Mouse (Mus musculus) forebrain, embryonic 11.5 days (tissue): ENCODE results near the gene Camkk1. TPM values are rescaled to one million over a fixed set of nuclear protein-coding genes. Genes with fewer than 3 reads are reported as not detected.

Source experiments
- ATAC-seq: fragments of 200-750 bp; cut with Nextera tagmentation; replicated peaks from 2 replicates; pipeline ENCODE4 v1.8.0; 2017; ENCODE audit warnings: moderate TSS enrichment; ENCODE audit not compliant: low FRiP score
- DNase-seq: peaks from one replicate; pipeline ENCODE4 v3.0.0-alpha.2; 2017; ENCODE audit warnings: low spot score
- H3K27ac ChIP-seq: fragments of 300-500 bp; sonication (generic); 2 replicates; pipeline ENCODE4 v1.5.1; 2014; ENCODE audit warnings: low read depth, low read length
- H3K27me3 ChIP-seq: fragments of 300-500 bp; sonication (generic); 2 replicates; pipeline ENCODE4 v1.6.1; 2014; ENCODE audit warnings: mild to moderate bottlenecking, low read length, mixed read lengths; ENCODE audit not compliant: control insufficient read depth, insufficient read depth
- H3K36me3 ChIP-seq: fragments of 300-500 bp; sonication (generic); 2 replicates; pipeline ENCODE4 v1.6.1; 2014; ENCODE audit warnings: mild to moderate bottlenecking, low read length, moderate library complexity, mixed read lengths; ENCODE audit not compliant: control insufficient read depth, insufficient read depth
- H3K4me1 ChIP-seq: fragments of 300-500 bp; sonication (generic); replicated peaks from 2 replicates; pipeline ENCODE4 v1.6.1; 2014; ENCODE audit warnings: low read length, mixed read lengths; ENCODE audit not compliant: control insufficient read depth, insufficient read depth
- H3K4me2 ChIP-seq: fragments of 300-500 bp; sonication (generic); 2 replicates; pipeline ENCODE4 v1.6.1; 2014; ENCODE audit warnings: low read depth, mild to moderate bottlenecking, low read length, moderate library complexity, mixed read lengths; ENCODE audit not compliant: severe bottlenecking
- H3K4me3 ChIP-seq: fragments of 300-500 bp; sonication (generic); 2 replicates; pipeline ENCODE4 v1.5.1; 2014; ENCODE audit warnings: low read depth, low read length
- H3K9ac ChIP-seq: fragments of 300-500 bp; sonication (generic); 2 replicates; pipeline ENCODE4 v1.6.1; 2014; ENCODE audit warnings: low read length
- H3K9me3 ChIP-seq: fragments of 300-500 bp; sonication (generic); 2 replicates; pipeline ENCODE4 v1.6.1; 2016; ENCODE audit warnings: low read length, mixed read lengths; ENCODE audit not compliant: control insufficient read depth
- WGBS: fragments of 180-500 bp; shearing (Covaris S2); extraction: QIAGEN DNeasy Blood & Tissue Kit; methylation state at CpG from one replicate; pipeline ENCODE4 v1.1.7; 2014; 5-methylcytosine and 5-hydroxymethylcytosine counted together
- polyA plus RNA-seq: library from polyadenylated mRNA; unstranded; fragments of >200 nt; fragmentation: Nextera tagmentation; extraction: Ambion mirVana; gene quantifications from 2 replicates; pipeline ENCODE4 v1.2.1, GENCODE M21; 2014

Gene Camkk1
- polyA plus RNA-seq, 1 experiment from 2014 or later, result 4.7 TPM

- H3K4me1 ChIP-seq, result no peaks in the 10 kb centered on the region
- H3K4me2 ChIP-seq, result no peak overlapping the region
- 67% methylated on average over 11 of the region's 11 CpGs for whole genome bisulfite sequencing
- H3K9me3 ChIP-seq, result no peaks in the 10 kb centered on the region
- H3K9ac ChIP-seq, result no peak overlapping the region
- H3K36me3 ChIP-seq, result no peaks in the 10 kb centered on the region
- no peaks in the 10 kb centered on the region for H3K27me3 ChIP-seq
- H3K27ac ChIP-seq, result no peak overlapping the region
- ATAC-seq (no peak), DNase-seq (peak; percentile 74)
- no peak overlapping the region for H3K4me3 ChIP-seq
These were observed 10.9 kb upstream of the Camkk1 start for GRCm38 (mm10) chr11:73007698-73008481.

GRCm38 (mm10) chr11:73008826-73009225, 10.0 kb upstream of the Camkk1 start:
- Histone ChIP-seq H3K27me3 (no peaks in the 10 kb centered on the region), H3K4me2 (no peak overlapping the region), H3K4me1 (no peaks in the 10 kb centered on the region), H3K4me3 (no peak overlapping the region), H3K9me3 (no peaks in the 10 kb centered on the region), H3K9ac (no peak overlapping the region), H3K36me3 (no peaks in the 10 kb centered on the region), H3K27ac (no peak overlapping the region)
- 63% methylated on average over 2 of the region's 2 CpGs for WGBS
- no peak for ATAC-seq
- no peak for DNase-seq

- 55% methylated on average over 13 of the region's 13 CpGs for WGBS
These were observed 9.1 kb upstream of the Camkk1 start for GRCm38 (mm10) chr11:73009531-73010274.

GRCm38 (mm10) chr11:73013981-73014380, 4.8 kb upstream of the Camkk1 start:
- DNase-seq (no peak), ATAC-seq (no peak)
- Histone ChIP-seq H3K9me3 (no peaks in the 10 kb centered on the region), H3K4me1 (no peaks in the 10 kb centered on the region), H3K9ac (no peak overlapping the region), H3K4me3 (no peak overlapping the region), H3K36me3 (no peaks in the 10 kb centered on the region), H3K27ac (no peak overlapping the region), H3K27me3 (no peaks in the 10 kb centered on the region), H3K4me2 (no peak overlapping the region)
- WGBS, result 82% methylated on average over 5 of the region's 5 CpGs

More at GRCm38 (mm10) chr11:73009531-73010274, 9.1 kb upstream of the Camkk1 start:
- Histone ChIP-seq H3K9me3 (no peaks in the 10 kb centered on the region), H3K4me2 (no peak overlapping the region), H3K27me3 (no peaks in the 10 kb centered on the region), H3K9ac (no peak overlapping the region), H3K4me1 (no peaks in the 10 kb centered on the region), H3K4me3 (no peak overlapping the region), H3K36me3 (no peaks in the 10 kb centered on the region), H3K27ac (no peak overlapping the region)
- DNase-seq, result no peak
- ATAC-seq, result no peak

- no peaks in the 10 kb centered on the region for H3K36me3 ChIP-seq
- DNase-seq, result no peak
- no peak overlapping the region for H3K27ac ChIP-seq
- H3K4me1 ChIP-seq, result no peaks in the 10 kb centered on the region; the same call in 1 of the 2 replicates
- WGBS, result 90% methylated on average over 4 of the region's 4 CpGs
- no peaks in the 10 kb centered on the region for H3K9me3 ChIP-seq
- no peak overlapping the region for H3K9ac ChIP-seq
- no peak overlapping the region for H3K4me3 ChIP-seq
- H3K27me3 ChIP-seq, result peaks cover 8% of the 10 kb centered on the region
- no peak overlapping the region for H3K4me2 ChIP-seq
- ATAC-seq, result no peak
These were observed 3.9 kb upstream of the Camkk1 start for GRCm38 (mm10) chr11:73014831-73015344.

GRCm38 (mm10) chr11:73015391-73016102, 3.3 kb upstream of the Camkk1 start:
- Histone ChIP-seq H3K27me3 (peaks cover 13% of the 10 kb centered on the region), H3K4me1 (no peaks in the 10 kb centered on the region; the same call in 1 of the 2 replicates), H3K4me3 (no peak overlapping the region), H3K27ac (no peak overlapping the region), H3K9me3 (no peaks in the 10 kb centered on the region), H3K36me3 (no peaks in the 10 kb centered on the region), H3K4me2 (no peak overlapping the region), H3K9ac (no peak overlapping the region)
- DNase-seq (no peak), ATAC-seq (no peak)
- WGBS, result 71% methylated on average over 5 of the region's 5 CpGs

GRCm38 (mm10) chr11:73016103-73016420, 2.7 kb upstream of the Camkk1 start:
- 77% methylated on average over 6 of the region's 6 CpGs for WGBS
- no peaks in the 10 kb centered on the region for H3K9me3 ChIP-seq

GRCm38 (mm10) chr11:73019147-73019795, 463 bp downstream of the Camkk1 start:
- peak overlapping the region; percentile 98 for H3K4me2 ChIP-seq
- no peaks in the 10 kb centered on the region; the same call in 1 of the 2 replicates for H3K4me1 ChIP-seq
- peak; percentile 71 for ATAC-seq
- H3K4me3 ChIP-seq, result peak overlapping the region; percentile 59
- peak overlapping the region; percentile 59 for H3K9ac ChIP-seq
- no peaks in the 10 kb centered on the region for H3K9me3 ChIP-seq
- no peaks in the 10 kb centered on the region for H3K36me3 ChIP-seq
- under 1% methylated on average over 46 of the region's 46 CpGs for WGBS
- no peak overlapping the region for H3K27ac ChIP-seq
- peaks cover 16% of the 10 kb centered on the region for H3K27me3 ChIP-seq
- DNase-seq, result peak; percentile 73

More at GRCm38 (mm10) chr11:73016103-73016420, 2.7 kb upstream of the Camkk1 start:
- Histone ChIP-seq H3K27ac (no peak overlapping the region), H3K9ac (no peak overlapping the region), H3K36me3 (no peaks in the 10 kb centered on the region), H3K27me3 (peaks cover 16% of the 10 kb centered on the region), H3K4me2 (no peak overlapping the region), H3K4me1 (no peaks in the 10 kb centered on the region; the same call in 1 of the 2 replicates), H3K4me3 (no peak overlapping the region)
- DNase-seq (no peak), ATAC-seq (no peak)
